Mouse (Mus musculus): ENCODE measurements around the gene Strc. TPM values are rescaled to one million over a fixed set of nuclear protein-coding genes. Genes with fewer than 3 reads are reported as not detected.

The Strc gene
- polyA plus RNA-seq, 1 experiment from 2014 or later: not detected

- Histone ChIP-seq H3K36me3 (replicated peaks; ENCODE audit: control insufficient read depth, insufficient read depth) (no peaks in the 10 kb centered on the region; the same call in 1 of the 2 replicates), H3K9ac (no peak overlapping the region), H3K4me2 (replicated peaks) (no peak overlapping the region), H3K9me3 (ENCODE audit: control insufficient read depth, low read length) (no peaks in the 10 kb centered on the region), H3K27me3 (ENCODE audit: control insufficient read depth, insufficient read depth, low read length) (0 out of 2 replicates have a peak, but pooled peaks cover 6% of the 10 kb centered on the region), H3K27ac (no peak overlapping the region), H3K4me1 (replicated peaks; ENCODE audit: control insufficient read depth, insufficient read depth, low read length) (no peaks in the 10 kb centered on the region; the same call in 1 of the 2 replicates), H3K4me3 (replicated peaks; ENCODE audit: low read length) (no peak overlapping the region)
- 88% methylated on average over 3 of the region's 3 CpGs for WGBS
- no peak for ATAC-seq (ENCODE audit: low FRiP score)
- no peak for DNase-seq (ENCODE audit: low spot score)
Measured at GRCm38 (mm10) chr2:121363656-121364055, 23.3 kb downstream of the Strc start.

- H3K4me1 ChIP-seq (replicated peaks; ENCODE audit: control insufficient read depth, insufficient read depth, low read length): peaks cover 4% of the 10 kb centered on the region; the same call in 1 of the 2 replicates
- 56% methylated on average over 4 of the region's 4 CpGs for WGBS
- H3K27ac ChIP-seq: no peak overlapping the region
- H3K9ac ChIP-seq: peak overlapping the region; percentile 72; the same call in 1 of the 2 replicates
- no peaks in the 10 kb centered on the region for H3K9me3 ChIP-seq (ENCODE audit: control insufficient read depth, low read length)
- peaks cover 20% of the 10 kb centered on the region for H3K27me3 ChIP-seq (ENCODE audit: control insufficient read depth, insufficient read depth, low read length)
- no peaks in the 10 kb centered on the region; the same call in 1 of the 2 replicates for H3K36me3 ChIP-seq (replicated peaks; ENCODE audit: control insufficient read depth, insufficient read depth)
- DNase-seq (ENCODE audit: low spot score) (no peak), ATAC-seq (ENCODE audit: low FRiP score) (no peak)
- peak overlapping the region; percentile 42 for H3K4me3 ChIP-seq (replicated peaks; ENCODE audit: low read length)
- H3K4me2 ChIP-seq (replicated peaks): peak overlapping the region; percentile 60
Measured at GRCm38 (mm10) chr2:121359461-121359860, 27.5 kb downstream of the Strc start.

GRCm38 (mm10) chr2:121358381-121358780, 28.6 kb downstream of the Strc start:
- Histone ChIP-seq H3K4me1 (replicated peaks; ENCODE audit: control insufficient read depth, insufficient read depth, low read length) (peaks cover 9% of the 10 kb centered on the region; the same call in 1 of the 2 replicates), H3K4me3 (replicated peaks; ENCODE audit: low read length) (peak overlapping the region; percentile 42), H3K4me2 (replicated peaks) (peak overlapping the region; percentile 60), H3K27me3 (ENCODE audit: control insufficient read depth, insufficient read depth, low read length) (peaks cover 20% of the 10 kb centered on the region), H3K9me3 (ENCODE audit: control insufficient read depth, low read length) (no peaks in the 10 kb centered on the region), H3K27ac (peak overlapping the region; percentile 55), H3K36me3 (replicated peaks; ENCODE audit: control insufficient read depth, insufficient read depth) (no peaks in the 10 kb centered on the region; the same call in 1 of the 2 replicates), H3K9ac (peak overlapping the region; percentile 72)
- WGBS: under 1% methylated on average over 16 of the region's 16 CpGs
- DNase-seq (ENCODE audit: low spot score) (peak; percentile 62), ATAC-seq (ENCODE audit: low FRiP score) (peak; percentile 76)

GRCm38 (mm10) chr2:121357961-121358360, 29.0 kb downstream of the Strc start:
- H3K9me3 ChIP-seq (ENCODE audit: control insufficient read depth, low read length): no peaks in the 10 kb centered on the region
- peaks cover 9% of the 10 kb centered on the region; the same call in 1 of the 2 replicates for H3K4me1 ChIP-seq (replicated peaks; ENCODE audit: control insufficient read depth, insufficient read depth, low read length)
- ATAC-seq (ENCODE audit: low FRiP score): no peak
- H3K4me3 ChIP-seq (replicated peaks; ENCODE audit: low read length): peak overlapping the region; percentile 42
- DNase-seq (ENCODE audit: low spot score): no peak
- WGBS: 8% methylated on average over 4 of the region's 4 CpGs
- H3K36me3 ChIP-seq (replicated peaks; ENCODE audit: control insufficient read depth, insufficient read depth): no peaks in the 10 kb centered on the region
- peak overlapping the region; percentile 60 for H3K4me2 ChIP-seq (replicated peaks)
- H3K27ac ChIP-seq: peak overlapping the region; percentile 55; the same call in 1 of the 2 replicates
- H3K27me3 ChIP-seq (ENCODE audit: control insufficient read depth, insufficient read depth, low read length): peaks cover 20% of the 10 kb centered on the region
- peak overlapping the region; percentile 72 for H3K9ac ChIP-seq

GRCm38 (mm10) chr2:121357494-121357893, 29.5 kb downstream of the Strc start, which contains the start of gene Ckmt1:
TSS of gene Ckmt1 (plus strand) at chr2:121357714.
- H3K9me3 ChIP-seq (ENCODE audit: control insufficient read depth, low read length): no peaks in the 10 kb centered on the region
- H3K4me2 ChIP-seq (replicated peaks): peak within 1 kb of the TSS; percentile 60
- DNase-seq (ENCODE audit: low spot score) (no peak), ATAC-seq (ENCODE audit: low FRiP score) (no peak)
- H3K27me3 ChIP-seq (ENCODE audit: control insufficient read depth, insufficient read depth, low read length): peaks cover 20% of the 10 kb centered on the region
- H3K9ac ChIP-seq: peak within 1 kb of the TSS; percentile 72
- peaks cover 9% of the 10 kb centered on the region; the same call in 1 of the 2 replicates for H3K4me1 ChIP-seq (replicated peaks; ENCODE audit: control insufficient read depth, insufficient read depth, low read length)
- H3K4me3 ChIP-seq (replicated peaks; ENCODE audit: low read length): peak within 1 kb of the TSS; percentile 42
- WGBS: 64% methylated on average over 5 of the region's 5 CpGs
- H3K27ac ChIP-seq: peak within 1 kb of the TSS; percentile 55; the same call in 1 of the 2 replicates
- no peaks in the 10 kb centered on the region for H3K36me3 ChIP-seq (replicated peaks; ENCODE audit: control insufficient read depth, insufficient read depth)

- peaks cover 9% of the 10 kb centered on the region; the same call in 1 of the 2 replicates for H3K4me1 ChIP-seq (replicated peaks; ENCODE audit: control insufficient read depth, insufficient read depth, low read length)
- peak; percentile 98 for ATAC-seq (ENCODE audit: low FRiP score)
- DNase-seq (ENCODE audit: low spot score): peak; percentile 96
Measured at GRCm38 (mm10) chr2:121354820-121355592, 32.0 kb downstream of the Strc start, which contains the start of gene Ppip5k1. TSS of gene Ppip5k1 (minus strand) at chr2:121355396.

GRCm38 (mm10) chr2:121354378-121354777, 32.6 kb downstream of the Strc start:
- Histone ChIP-seq H3K9me3 (ENCODE audit: control insufficient read depth, low read length) (no peaks in the 10 kb centered on the region), H3K4me1 (replicated peaks; ENCODE audit: control insufficient read depth, insufficient read depth, low read length) (peaks cover 9% of the 10 kb centered on the region; the same call in 1 of the 2 replicates), H3K36me3 (replicated peaks; ENCODE audit: control insufficient read depth, insufficient read depth) (peaks cover 4% of the 10 kb centered on the region; the same call in 1 of the 2 replicates), H3K27me3 (ENCODE audit: control insufficient read depth, insufficient read depth, low read length) (peaks cover 18% of the 10 kb centered on the region), H3K27ac (peak overlapping the region; percentile 78), H3K9ac (peak overlapping the region; percentile 79), H3K4me2 (replicated peaks) (peak overlapping the region; percentile 62), H3K4me3 (replicated peaks; ENCODE audit: low read length) (peak overlapping the region; percentile 64)
- 4% methylated on average over 6 of the region's 6 CpGs for WGBS
- no peak for DNase-seq (ENCODE audit: low spot score)
- no peak for ATAC-seq (ENCODE audit: low FRiP score)

More at GRCm38 (mm10) chr2:121354820-121355592, 32.0 kb downstream of the Strc start, which contains the start of gene Ppip5k1:
- Histone ChIP-seq H3K9ac (peak within 1 kb of the TSS; percentile 79), H3K4me2 (replicated peaks) (peak within 1 kb of the TSS; percentile 62), H3K36me3 (replicated peaks; ENCODE audit: control insufficient read depth, insufficient read depth) (no peaks in the 10 kb centered on the region), H3K4me3 (replicated peaks; ENCODE audit: low read length) (peak within 1 kb of the TSS; percentile 64), H3K9me3 (ENCODE audit: control insufficient read depth, low read length) (no peaks in the 10 kb centered on the region), H3K27ac (peak within 1 kb of the TSS; percentile 78), H3K27me3 (ENCODE audit: control insufficient read depth, insufficient read depth, low read length) (peaks cover 20% of the 10 kb centered on the region)
- under 1% methylated on average over 57 of the region's 58 CpGs for WGBS

GRCm38 (mm10) chr2:121353156-121353555, 33.8 kb downstream of the Strc start:
- no peak for ATAC-seq (ENCODE audit: low FRiP score)

GRCm38 (mm10) chr2:121339057-121339456, 47.9 kb downstream of the Strc start:
- Histone ChIP-seq H3K9ac (no peak overlapping the region), H3K27me3 (ENCODE audit: control insufficient read depth, insufficient read depth, low read length) (no peaks in the 10 kb centered on the region), H3K4me1 (replicated peaks; ENCODE audit: control insufficient read depth, insufficient read depth, low read length) (no peaks in the 10 kb centered on the region), H3K9me3 (ENCODE audit: control insufficient read depth, low read length) (no peaks in the 10 kb centered on the region), H3K4me2 (replicated peaks) (no peak overlapping the region), H3K36me3 (replicated peaks; ENCODE audit: control insufficient read depth, insufficient read depth) (peaks cover 61% of the 10 kb centered on the region), H3K27ac (no peak overlapping the region), H3K4me3 (replicated peaks; ENCODE audit: low read length) (no peak overlapping the region)
- DNase-seq (ENCODE audit: low spot score) (no peak), ATAC-seq (ENCODE audit: low FRiP score) (no peak)

More at GRCm38 (mm10) chr2:121353156-121353555, 33.8 kb downstream of the Strc start:
- no peaks in the 10 kb centered on the region for H3K9me3 ChIP-seq (ENCODE audit: control insufficient read depth, low read length)
- peaks cover 16% of the 10 kb centered on the region for H3K36me3 ChIP-seq (replicated peaks; ENCODE audit: control insufficient read depth, insufficient read depth)
- H3K4me3 ChIP-seq (replicated peaks; ENCODE audit: low read length): no peak overlapping the region
- H3K27me3 ChIP-seq (ENCODE audit: control insufficient read depth, insufficient read depth, low read length): peaks cover 13% of the 10 kb centered on the region
- no peak overlapping the region for H3K4me2 ChIP-seq (replicated peaks)
- H3K9ac ChIP-seq: no peak overlapping the region
- peaks cover 9% of the 10 kb centered on the region; the same call in 1 of the 2 replicates for H3K4me1 ChIP-seq (replicated peaks; ENCODE audit: control insufficient read depth, insufficient read depth, low read length)
- no peak overlapping the region for H3K27ac ChIP-seq
- WGBS: 58% methylated on average over 8 of the region's 8 CpGs
- DNase-seq (ENCODE audit: low spot score): no peak

Measured in hindbrain, embryonic 14.5 days (tissue).